Mouse (Mus musculus) ES-Bruce4 (cell line): ENCODE data around the gene Ubqln4. TPM values are rescaled to one million over a fixed set of nuclear protein-coding genes. Genes with fewer than 3 reads are reported as not detected.
A peak's percentile ranks its signal among the peaks of the same experiment; 100 is the strongest.
"Not testable (repeated sequence)": the region's sequence is repeated elsewhere in the genome, so short reads cannot be mapped to it uniquely, and the experiment has no call there.

Experiments
- H3K27ac ChIP-seq: 2 replicates; pipeline ENCODE4 v1.5.1; 2012; ENCODE audit warnings: low read length, inconsistent platforms; ENCODE audit not compliant: insufficient read depth
- H3K27me3 ChIP-seq: 2 replicates; pipeline ENCODE4 v1.6.1; 2012; ENCODE audit warnings: mild to moderate bottlenecking, low read length, inconsistent platforms; ENCODE audit not compliant: control insufficient read depth, poor library complexity, insufficient read depth, severe bottlenecking
- H3K36me3 ChIP-seq: 2 replicates; pipeline ENCODE4 v1.6.1; 2012; ENCODE audit warnings: inconsistent platforms, mild to moderate bottlenecking, low read length, moderate library complexity; ENCODE audit not compliant: control insufficient read depth, poor library complexity, insufficient read depth, severe bottlenecking
- H3K4me1 ChIP-seq: one replicate; pipeline ENCODE4 v1.8.1; 2011; ENCODE audit warnings: low read length; ENCODE audit not compliant: control insufficient read depth, insufficient read depth
- H3K4me3 ChIP-seq: 2 replicates; pipeline ENCODE4 v1.5.1; 2011; ENCODE audit warnings: low read depth, mild to moderate bottlenecking, low read length
- H3K9ac ChIP-seq: 2 replicates; pipeline ENCODE4 v1.6.1; 2012; ENCODE audit warnings: low read depth, mild to moderate bottlenecking, inconsistent platforms; ENCODE audit not compliant: poor library complexity, severe bottlenecking
- H3K9me3 ChIP-seq: replicated peaks from 2 replicates; pipeline ENCODE4 v1.6.1; 2012; ENCODE audit warnings: mild to moderate bottlenecking, low read length, inconsistent platforms; ENCODE audit not compliant: control insufficient read depth, poor library complexity, insufficient read depth, severe bottlenecking
- CTCF ChIP-seq: IDR thresholded peaks from one replicate; pipeline ENCODE4 v1.8.1; 2011; ENCODE audit warnings: low read depth, low read length
- EP300 ChIP-seq: IDR thresholded peaks from 2 replicates; pipeline ENCODE4 v1.6.1; 2011; ENCODE audit warnings: low read depth, low read length; ENCODE audit not compliant: insufficient read depth
- POLR2A ChIP-seq: IDR thresholded peaks from one replicate; pipeline ENCODE4 v1.8.1; 2011; ENCODE audit warnings: low read length; ENCODE audit not compliant: insufficient read depth
- polyA plus RNA-seq: library from polyadenylated mRNA; stranded (reverse); fragments of >200 nt; gene quantifications from 2 replicates; pipeline ENCODE4 v1.2.4, GENCODE M21; 2011; ENCODE audit warnings: low read depth; ENCODE audit not compliant: missing spikeins, insufficient read depth, insufficient read length

Ubqln4 gene
- polyA plus RNA-seq, 1 experiment = 118 TPM

DNA sequence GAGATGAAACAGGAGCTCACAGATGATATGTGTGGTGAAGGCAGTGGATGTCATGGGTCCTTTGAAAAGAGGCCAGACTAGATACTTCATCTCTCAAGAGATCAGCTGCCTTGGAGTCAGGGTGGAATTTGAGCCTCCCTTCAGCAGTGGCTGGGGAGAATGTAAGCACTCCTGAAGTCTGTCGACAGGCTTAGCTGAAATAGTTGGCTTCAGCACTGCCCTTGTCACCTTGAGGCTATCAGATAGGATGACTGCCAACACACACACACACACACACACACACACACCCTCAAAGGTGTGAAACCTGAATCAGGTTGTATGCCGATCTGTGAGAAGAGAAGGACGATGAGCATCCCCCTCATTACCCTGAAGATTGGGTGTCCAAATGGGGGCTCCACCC is 37.5 kb downstream of the Ubqln4 start:
- H3K9ac ChIP-seq = peak overlapping the region; percentile 19
- no peaks in the 10 kb centered on the region for H3K27me3 ChIP-seq
- H3K4me1 ChIP-seq = peaks cover 21% of the 10 kb centered on the region
- H3K36me3 ChIP-seq = peaks cover 25% of the 10 kb centered on the region
- H3K9me3 ChIP-seq = no peaks in the 10 kb centered on the region
- no peak for TF ChIP-seq EP300
- H3K27ac ChIP-seq = peak overlapping the region; percentile 93
- no peak overlapping the region for H3K4me3 ChIP-seq

DNA sequence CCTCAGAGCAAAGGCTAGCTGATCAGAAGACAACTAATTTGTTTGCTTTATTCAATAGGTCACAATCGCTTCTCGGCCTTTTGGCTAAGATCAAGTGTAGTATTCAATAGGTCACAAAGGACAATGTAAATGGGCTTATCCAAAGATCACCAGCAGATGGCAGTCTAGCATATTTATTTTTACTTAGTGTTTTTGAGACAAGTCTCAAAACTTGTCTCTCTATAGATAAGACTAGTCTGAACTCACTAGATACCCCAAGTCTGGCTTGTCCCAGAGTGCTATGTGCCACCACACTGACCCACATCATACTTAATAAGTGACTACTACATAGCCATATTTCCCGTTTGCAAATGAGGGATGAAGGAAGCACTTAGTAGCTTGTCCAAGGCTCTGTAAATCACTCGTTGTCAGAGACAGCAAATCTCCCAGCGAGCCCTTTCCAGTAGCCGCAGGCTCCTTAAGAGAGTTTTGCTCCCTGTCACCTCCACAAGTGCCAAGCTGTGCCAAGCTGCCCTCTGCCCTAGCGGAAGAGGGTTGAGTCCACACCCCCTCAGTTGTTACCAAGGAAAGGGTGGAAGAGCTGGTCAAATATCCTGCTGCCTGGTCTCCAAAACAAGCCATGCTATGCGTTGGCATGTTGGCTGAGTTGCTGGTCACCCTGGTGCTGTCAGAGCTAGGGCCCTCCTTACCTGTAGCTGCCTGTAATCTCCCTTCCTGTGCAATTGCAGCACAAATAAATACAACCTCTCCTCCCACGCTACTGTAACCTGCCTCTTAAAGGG is 38.6 kb downstream of the Ubqln4 start:
- Histone ChIP-seq H3K4me1 (peaks cover 21% of the 10 kb centered on the region), H3K9ac (no peak overlapping the region), H3K27ac (peak overlapping the region; percentile 30; the same call in 1 of the 2 replicates)

DNA sequence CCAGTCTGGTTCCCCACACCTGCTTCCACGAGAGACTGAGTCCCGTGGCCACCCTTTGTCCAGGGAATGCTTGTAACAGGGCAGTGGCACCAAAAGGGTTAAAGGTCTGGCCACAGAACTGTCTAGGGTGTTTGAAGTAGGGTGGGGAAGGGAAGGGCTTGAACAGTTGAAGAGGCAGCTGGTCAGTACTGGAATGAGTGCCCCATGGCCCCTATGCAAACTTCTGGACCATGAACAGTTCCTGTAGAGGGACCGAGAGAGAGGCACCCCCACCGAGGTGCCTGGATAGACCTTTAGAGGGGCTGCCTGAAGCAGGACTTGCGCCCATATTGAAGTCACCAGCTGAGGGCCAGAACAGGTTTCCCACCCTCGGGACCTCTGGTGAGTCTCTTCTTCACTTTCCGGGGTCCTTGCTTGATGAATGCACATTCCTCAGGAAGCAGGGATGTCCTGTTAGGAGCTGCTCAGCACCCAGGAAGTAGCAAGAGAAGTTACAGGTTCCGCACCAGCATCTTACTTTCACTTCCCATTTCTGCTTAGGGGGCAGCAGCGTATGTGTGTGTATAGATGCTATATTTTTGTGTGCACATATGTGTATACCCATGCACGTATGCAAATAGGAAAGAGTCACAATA is 39.5 kb downstream of the Ubqln4 start:
- H3K4me1 ChIP-seq = peaks cover 21% of the 10 kb centered on the region
- H3K27me3 ChIP-seq = no peaks in the 10 kb centered on the region
- H3K36me3 ChIP-seq = peaks cover 8% of the 10 kb centered on the region
- H3K4me3 ChIP-seq = no peak overlapping the region
- TF ChIP-seq POLR2A = no peak
- TF ChIP-seq EP300 = no peak
- TF ChIP-seq CTCF = no peak
- no peak overlapping the region for H3K9ac ChIP-seq
- H3K9me3 ChIP-seq = no peaks in the 10 kb centered on the region
- 0 out of 2 replicates have a peak overlapping the region, but pooled peaks have one; percentile 2 for H3K27ac ChIP-seq

More for the DNA sequence above, 38.6 kb downstream of the Ubqln4 start:
- TF ChIP-seq CTCF (no peak), POLR2A (no peak), EP300 (no peak)
- peaks cover 17% of the 10 kb centered on the region for H3K36me3 ChIP-seq
- H3K4me3 ChIP-seq = no peak overlapping the region
- no peaks in the 10 kb centered on the region for H3K27me3 ChIP-seq
- H3K9me3 ChIP-seq = no peaks in the 10 kb centered on the region

DNA sequence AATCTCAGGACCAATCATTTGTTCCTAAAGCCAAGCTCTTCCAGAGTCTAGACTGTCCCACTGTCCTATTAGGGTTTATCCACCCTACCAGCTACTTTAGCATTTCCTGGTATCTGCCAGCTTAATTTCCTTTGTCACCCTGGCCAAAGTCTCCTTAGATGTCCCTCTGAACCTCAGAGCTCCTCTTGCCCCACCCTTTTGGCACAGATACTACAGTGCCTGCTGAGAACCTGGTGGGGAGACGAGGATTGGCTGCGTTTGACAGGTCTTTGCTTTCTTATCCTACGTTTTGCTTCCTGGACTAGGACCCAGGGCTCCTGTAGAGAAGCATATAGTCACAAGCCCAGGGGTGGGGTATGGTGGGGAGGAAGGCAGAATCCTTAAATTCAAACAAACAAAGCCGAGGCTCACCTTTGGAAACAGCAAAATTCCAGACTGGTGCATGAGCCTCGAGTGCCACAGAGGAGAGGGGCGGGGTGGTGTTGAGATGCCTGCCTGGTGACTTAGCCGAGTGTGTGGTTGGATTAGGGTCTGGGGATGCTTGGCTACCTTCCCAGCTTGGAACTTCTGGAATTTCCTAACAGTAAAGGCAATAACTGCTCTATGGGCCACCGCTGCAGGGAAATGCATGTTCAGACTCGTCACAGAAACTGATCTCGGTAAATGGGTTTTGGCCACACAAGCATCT is 40.5 kb downstream of the Ubqln4 start:
- Histone ChIP-seq H3K9ac (no peak overlapping the region), H3K27ac (peak overlapping the region; percentile 23; the same call in 1 of the 2 replicates)
- TF ChIP-seq POLR2A (no peak), EP300 (no peak), CTCF (no peak)

GRCm38 (mm10) chr3:88596547-88596946 is 43.0 kb downstream of the Ubqln4 start:
- H3K9ac ChIP-seq, H3K4me3 ChIP-seq, H3K9me3 ChIP-seq, H3K27ac ChIP-seq, H3K27me3 ChIP-seq, H3K36me3 ChIP-seq: not testable (repeated sequence)
- peaks cover 11% of the 10 kb centered on the region for H3K4me1 ChIP-seq

More for the DNA sequence above, 40.5 kb downstream of the Ubqln4 start:
- H3K4me3 ChIP-seq = no peak overlapping the region
- peaks cover 21% of the 10 kb centered on the region for H3K4me1 ChIP-seq
- H3K27me3 ChIP-seq = no peaks in the 10 kb centered on the region
- H3K36me3 ChIP-seq = no peaks in the 10 kb centered on the region
- H3K9me3 ChIP-seq = no peaks in the 10 kb centered on the region

GRCm38 (mm10) chr3:88602466-88602865 is 48.9 kb downstream of the Ubqln4 start:
- H3K4me3 ChIP-seq = no peak overlapping the region
- no peak for TF ChIP-seq CTCF
- peak overlapping the region; percentile 65 for H3K27ac ChIP-seq
- H3K27me3 ChIP-seq = no peaks in the 10 kb centered on the region
- H3K4me1 ChIP-seq = peaks cover 3% of the 10 kb centered on the region
- no peak overlapping the region for H3K9ac ChIP-seq
- H3K9me3 ChIP-seq = no peaks in the 10 kb centered on the region
- no peaks in the 10 kb centered on the region for H3K36me3 ChIP-seq
